Mouse (Mus musculus) liver, embryonic 13.5 days (tissue): Measurements from ENCODE around the gene Krtap1-4. TPM values are rescaled to one million over a fixed set of nuclear protein-coding genes. Genes with fewer than 3 reads are reported as not detected.
"Not testable (repeated sequence)": the region's sequence is repeated elsewhere in the genome, so short reads cannot be mapped to it uniquely, and the experiment has no call there.

ENCODE experiments used
- ATAC-seq: fragments of 200-750 bp; cut with Nextera tagmentation; 2 replicates; pipeline ENCODE4 v1.8.0; 2017; ENCODE audit warnings: low read depth, mild to moderate bottlenecking, moderate number of reproducible peaks, moderate library complexity
- DNase-seq: peaks from one replicate; pipeline ENCODE4 v3.0.0; 2022
- H3K27ac ChIP-seq: fragments of 300-500 bp; sonication (generic); 2 replicates; pipeline ENCODE4 v1.5.1; 2015; ENCODE audit warnings: moderate library complexity, mild to moderate bottlenecking, inconsistent platforms
- H3K27me3 ChIP-seq: fragments of 300-500 bp; sonication (generic); 2 replicates; pipeline ENCODE4 v1.6.1; 2015; ENCODE audit warnings: mild to moderate bottlenecking, inconsistent platforms
- H3K36me3 ChIP-seq: fragments of 300-500 bp; sonication (generic); 2 replicates; pipeline ENCODE4 v1.6.1; 2015; ENCODE audit warnings: mild to moderate bottlenecking, inconsistent platforms
- H3K4me1 ChIP-seq: fragments of 300-500 bp; sonication (generic); replicated peaks from 2 replicates; pipeline ENCODE4 v1.6.1; 2015; ENCODE audit warnings: inconsistent platforms
- H3K4me2 ChIP-seq: fragments of 300-500 bp; sonication (generic); 2 replicates; pipeline ENCODE4 v1.6.1; 2015; ENCODE audit warnings: inconsistent platforms, mild to moderate bottlenecking, moderate library complexity
- H3K4me3 ChIP-seq: fragments of 300-500 bp; sonication (generic); replicated peaks from 2 replicates; pipeline ENCODE4 v1.5.1; 2015; ENCODE audit warnings: mild to moderate bottlenecking, inconsistent platforms
- H3K9ac ChIP-seq: fragments of 300-500 bp; sonication (generic); 2 replicates; pipeline ENCODE4 v1.6.1; 2015; ENCODE audit warnings: mild to moderate bottlenecking, inconsistent platforms
- H3K9me3 ChIP-seq: fragments of 300-500 bp; sonication (generic); replicated peaks from 2 replicates; pipeline ENCODE4 v1.6.1; 2016; ENCODE audit warnings: inconsistent platforms
- WGBS: fragments of 180-500 bp; shearing (Covaris S2); methylation state at CpG from one replicate; pipeline ENCODE4 v1.1.7; 2015; ENCODE audit not compliant: insufficient replicate concordance; 5-methylcytosine and 5-hydroxymethylcytosine counted together
- polyA plus RNA-seq: library from polyadenylated mRNA; unstranded; fragments of >200 nt; fragmentation: Nextera tagmentation; extraction: Ambion mirVana; gene quantifications from 2 replicates; pipeline ENCODE4 v1.2.1, GENCODE M21; 2015

The Krtap1-4 gene
- polyA plus RNA-seq: not detected in 2 replicates

- no peak within 1 kb of the TSS for H3K9ac ChIP-seq
- ATAC-seq (no peak), DNase-seq (no peak)
- WGBS: 62% methylated on average over 5 of the region's 5 CpGs
- H3K9me3 ChIP-seq: no peaks in the 10 kb centered on the region
- H3K4me3 ChIP-seq: no peak within 1 kb of the TSS
- H3K4me2 ChIP-seq: no peak within 1 kb of the TSS
- no peaks in the 10 kb centered on the region for H3K4me1 ChIP-seq
- H3K27ac ChIP-seq: no peak within 1 kb of the TSS
- H3K36me3 ChIP-seq: no peaks in the 10 kb centered on the region
- H3K27me3 ChIP-seq: no peaks in the 10 kb centered on the region
Measured at GRCm38 (mm10) chr11:99583245-99583704, at the start of gene Krtap1-4. Gene Krtap1-4, minus strand, starts transcription at chr11:99583654.

DNA sequence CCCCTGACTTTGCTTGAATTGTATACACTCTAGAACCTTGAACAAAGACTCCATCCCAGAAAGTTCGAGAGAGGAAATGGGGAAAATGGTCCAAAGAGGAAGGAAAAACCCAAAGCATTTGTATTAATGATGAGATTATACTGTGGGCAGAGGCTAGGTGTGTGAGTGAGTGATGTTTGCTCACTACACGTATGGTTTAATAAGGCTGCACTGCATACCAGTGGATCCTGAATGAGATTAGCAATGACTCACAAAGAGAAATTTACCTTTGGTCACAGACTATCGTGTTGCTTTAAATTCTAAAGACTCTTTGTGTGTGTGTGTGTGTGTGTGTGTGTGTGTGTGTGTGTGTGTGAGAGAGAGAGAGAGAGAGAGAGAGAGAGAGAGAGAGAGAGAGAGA is 47.4 kb upstream of the Krtap1-4 start:
- Histone ChIP-seq H3K9me3 (no peaks in the 10 kb centered on the region), H3K4me3 (no peak overlapping the region), H3K9ac (no peak overlapping the region), H3K36me3 (no peaks in the 10 kb centered on the region), H3K4me2 (no peak overlapping the region), H3K4me1 (no peaks in the 10 kb centered on the region), H3K27me3 (no peaks in the 10 kb centered on the region), H3K27ac (no peak overlapping the region)
- DNase-seq: no peak
- 50% methylated on average over 3 of the region's 3 CpGs for WGBS
- ATAC-seq: no peak

GRCm38 (mm10) chr11:99628138-99628537 is 44.7 kb upstream of the Krtap1-4 start, which contains the start of gene Krtap4-1:
Gene Krtap4-1, minus strand, starts transcription at chr11:99628238.
- 62% methylated on average over 4 of the region's 4 CpGs for WGBS
- no peak within 1 kb of the TSS for H3K9ac ChIP-seq
- no peak for DNase-seq
- H3K4me3 ChIP-seq: no peak within 1 kb of the TSS
- no peak for ATAC-seq
- H3K9me3 ChIP-seq: no peaks in the 10 kb centered on the region
- H3K36me3 ChIP-seq: no peaks in the 10 kb centered on the region
- H3K27me3 ChIP-seq: no peaks in the 10 kb centered on the region
- no peaks in the 10 kb centered on the region for H3K4me1 ChIP-seq
- no peak within 1 kb of the TSS for H3K27ac ChIP-seq
- no peak within 1 kb of the TSS for H3K4me2 ChIP-seq

- Histone ChIP-seq H3K36me3 (no peaks in the 10 kb centered on the region), H3K27ac (no peak within 1 kb of the TSS), H3K4me3 (no peak within 1 kb of the TSS), H3K4me2 (no peak within 1 kb of the TSS), H3K9ac (no peak within 1 kb of the TSS), H3K4me1 (no peaks in the 10 kb centered on the region), H3K27me3 (no peaks in the 10 kb centered on the region), H3K9me3 (no peaks in the 10 kb centered on the region)
- WGBS: 57% methylated on average over 2 of the region's 2 CpGs
- DNase-seq: no peak
- ATAC-seq: no peak
Measured at GRCm38 (mm10) chr11:99620335-99620734, 36.9 kb upstream of the Krtap1-4 start, which contains the start of gene Gm11562. Gene Gm11562, minus strand, starts transcription at chr11:99620435.

GRCm38 (mm10) chr11:99614796-99615363 is 31.4 kb upstream of the Krtap1-4 start, which contains the start of gene Krtap2-4:
Gene Krtap2-4, minus strand, starts transcription at chr11:99614846.
- 45% methylated on average over 3 of the region's 3 CpGs for WGBS

DNA sequence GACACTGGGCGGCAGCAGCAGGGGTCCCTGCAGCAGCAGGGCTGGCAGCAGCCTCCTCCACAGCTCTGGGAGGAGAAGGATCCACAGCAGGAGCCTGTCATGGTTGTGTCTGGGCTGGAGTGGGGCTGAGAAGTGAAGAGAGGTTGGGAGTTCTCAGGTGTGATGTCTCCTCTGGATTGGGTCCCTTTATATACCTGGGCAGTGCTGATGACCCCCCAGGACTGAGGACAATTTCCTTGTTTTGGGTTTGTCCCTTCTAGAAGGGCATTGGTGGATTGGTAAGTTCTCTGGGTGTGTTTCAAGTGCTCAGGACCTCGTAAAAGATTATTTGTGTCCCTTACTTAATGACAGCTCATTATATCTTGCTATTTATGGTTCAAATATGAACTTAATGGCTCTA is 26.6 kb upstream of the Krtap1-4 start, which contains the start of gene Gm11937:
Gene Gm11937, minus strand, starts transcription at position 101 of the 400 bp plus-strand sequence.
- 48% methylated on average over 1 of the region's 2 CpGs for WGBS
- H3K4me2 ChIP-seq, H3K9ac ChIP-seq, H3K27ac ChIP-seq, ATAC-seq, H3K36me3 ChIP-seq, H3K4me1 ChIP-seq, H3K27me3 ChIP-seq, H3K4me3 ChIP-seq, DNase-seq, H3K9me3 ChIP-seq: not testable (repeated sequence)

More at GRCm38 (mm10) chr11:99614796-99615363, 31.4 kb upstream of the Krtap1-4 start, which contains the start of gene Krtap2-4:
- H3K9ac ChIP-seq: no peak within 1 kb of the TSS
- no peak within 1 kb of the TSS for H3K27ac ChIP-seq
- no peaks in the 10 kb centered on the region for H3K27me3 ChIP-seq
- DNase-seq: no peak
- H3K9me3 ChIP-seq: no peaks in the 10 kb centered on the region
- no peaks in the 10 kb centered on the region for H3K36me3 ChIP-seq
- no peak for ATAC-seq
- H3K4me1 ChIP-seq: no peaks in the 10 kb centered on the region
- no peak within 1 kb of the TSS for H3K4me2 ChIP-seq
- no peak within 1 kb of the TSS for H3K4me3 ChIP-seq

- Histone ChIP-seq H3K4me1 (no peaks in the 10 kb centered on the region), H3K36me3 (no peaks in the 10 kb centered on the region), H3K4me2 (no peak overlapping the region), H3K27me3 (no peaks in the 10 kb centered on the region), H3K9me3 (no peaks in the 10 kb centered on the region), H3K4me3 (no peak overlapping the region), H3K9ac (no peak overlapping the region), H3K27ac (no peak overlapping the region)
- no peak for ATAC-seq
- no peak for DNase-seq
- WGBS: 43% methylated on average over 1 of the region's 1 CpGs
Measured at GRCm38 (mm10) chr11:99609126-99609525, 25.7 kb upstream of the Krtap1-4 start.

- not testable (repeated sequence) for H3K4me3 ChIP-seq, ATAC-seq, H3K27ac ChIP-seq, H3K9me3 ChIP-seq, H3K27me3 ChIP-seq, H3K9ac ChIP-seq, H3K4me1 ChIP-seq, H3K4me2 ChIP-seq, H3K36me3 ChIP-seq, DNase-seq
- WGBS: 35% methylated on average over 1 of the region's 1 CpGs
Measured at GRCm38 (mm10) chr11:99603208-99603607, 19.8 kb upstream of the Krtap1-4 start, which contains the start of gene Gm11938. Gene Gm11938, minus strand, starts transcription at chr11:99603308.

DNA sequence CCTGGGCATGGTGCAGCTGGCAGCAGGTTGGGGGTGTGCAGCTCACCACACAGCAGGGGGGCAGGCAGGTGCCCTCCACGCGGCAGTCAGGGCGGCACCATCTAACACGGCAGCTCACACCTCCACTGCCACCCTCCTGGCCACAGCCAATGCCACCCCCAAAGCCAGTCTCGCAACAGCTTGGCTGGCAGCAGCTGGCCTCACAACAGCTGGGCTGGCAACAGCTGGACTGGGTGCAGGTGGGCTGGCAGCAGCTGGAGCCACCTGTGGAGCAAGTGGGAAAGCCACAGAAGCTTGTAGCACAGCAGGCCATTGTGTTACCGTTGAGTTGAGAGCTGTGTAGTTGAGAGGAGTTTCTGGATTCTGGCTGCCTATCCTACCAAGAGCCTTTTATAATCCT is 14.3 kb upstream of the Krtap1-4 start, which contains the start of gene Krtap9-3:
Gene Krtap9-3, minus strand, starts transcription at position 364 of the 400 bp plus-strand sequence.
- DNase-seq, H3K9me3 ChIP-seq, ATAC-seq, H3K4me1 ChIP-seq, H3K27me3 ChIP-seq, H3K9ac ChIP-seq, H3K4me3 ChIP-seq, H3K36me3 ChIP-seq, H3K4me2 ChIP-seq, H3K27ac ChIP-seq: not testable (repeated sequence)
- WGBS: 67% methylated on average over 6 of the region's 6 CpGs

DNA sequence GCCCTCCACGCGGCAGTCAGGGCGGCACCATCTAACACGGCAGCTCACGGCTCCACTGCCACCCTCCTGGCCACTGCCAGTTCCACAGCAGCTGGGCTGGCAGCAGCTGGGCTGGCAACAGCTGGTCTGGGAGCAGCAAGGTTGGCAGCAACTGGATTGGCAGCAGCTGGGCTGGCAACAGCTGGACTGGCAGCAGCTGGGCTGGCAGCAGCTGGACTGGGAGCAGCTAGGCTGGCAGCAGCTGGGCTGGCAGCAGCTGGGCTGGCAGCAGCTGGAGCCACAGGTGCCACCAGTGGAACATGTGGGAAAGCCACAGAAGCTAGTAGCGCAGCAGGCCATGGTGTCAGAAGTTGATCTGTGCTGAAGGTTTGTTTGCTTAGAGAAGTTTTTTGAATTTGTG is 7.5 kb upstream of the Krtap1-4 start, which contains the start of gene Krtap1-3:
Gene Krtap1-3, minus strand, starts transcription at position 359 of the 400 bp plus-strand sequence.
- H3K27me3 ChIP-seq: no peaks in the 10 kb centered on the region
- H3K36me3 ChIP-seq: no peaks in the 10 kb centered on the region
- H3K9ac ChIP-seq: no peak within 1 kb of the TSS
- WGBS: 75% methylated on average over 6 of the region's 6 CpGs
- DNase-seq: no peak
- H3K9me3 ChIP-seq: no peaks in the 10 kb centered on the region
- no peaks in the 10 kb centered on the region for H3K4me1 ChIP-seq
- H3K27ac ChIP-seq: no peak within 1 kb of the TSS
- no peak for ATAC-seq
- H3K4me2 ChIP-seq: no peak within 1 kb of the TSS
- no peak within 1 kb of the TSS for H3K4me3 ChIP-seq

- no peak overlapping the region for H3K27ac ChIP-seq
- no peak overlapping the region for H3K4me3 ChIP-seq
- no peaks in the 10 kb centered on the region for H3K36me3 ChIP-seq
- 74% methylated on average over 7 of the region's 7 CpGs for WGBS
- H3K27me3 ChIP-seq: no peaks in the 10 kb centered on the region
- no peaks in the 10 kb centered on the region for H3K4me1 ChIP-seq
- DNase-seq: no peak
- no peaks in the 10 kb centered on the region for H3K9me3 ChIP-seq
- no peak overlapping the region for H3K9ac ChIP-seq
- no peak overlapping the region for H3K4me2 ChIP-seq
- no peak for ATAC-seq
Measured at GRCm38 (mm10) chr11:99585096-99585495, 1.6 kb upstream of the Krtap1-4 start.

DNA sequence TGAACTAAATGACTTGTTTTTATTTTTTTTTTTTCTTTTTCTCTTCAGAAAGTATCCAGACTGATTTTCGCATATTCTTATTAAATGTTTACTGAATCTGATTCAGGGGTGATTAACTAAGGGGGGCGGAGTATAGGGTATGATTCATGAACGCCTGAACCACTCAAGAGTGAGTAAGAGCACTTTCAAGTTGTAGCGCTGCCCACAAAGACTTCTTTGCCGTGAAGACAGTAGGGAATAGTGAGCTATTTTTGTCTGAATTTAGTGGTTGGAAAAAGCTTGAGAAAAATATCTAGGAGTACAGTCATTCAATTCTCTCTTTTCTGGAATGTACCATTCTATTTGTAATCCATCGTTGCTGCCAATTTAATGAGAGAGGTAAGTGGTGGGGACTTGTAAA is 1.9 kb downstream of the Krtap1-4 start:
- no peak overlapping the region for H3K27ac ChIP-seq
- H3K9ac ChIP-seq: no peak overlapping the region
- no peak overlapping the region for H3K4me2 ChIP-seq
- ATAC-seq (no peak), DNase-seq (no peak)
- no peaks in the 10 kb centered on the region for H3K36me3 ChIP-seq
- H3K27me3 ChIP-seq: no peaks in the 10 kb centered on the region
- no peak overlapping the region for H3K4me3 ChIP-seq
- no peaks in the 10 kb centered on the region for H3K9me3 ChIP-seq
- no peaks in the 10 kb centered on the region for H3K4me1 ChIP-seq
- 63% methylated on average over 6 of the region's 6 CpGs for WGBS
